Mouse (Mus musculus) cerebellum, adult 9-11 months (tissue): Measurements from ENCODE around the gene Usp24.
A peak's percentile ranks its signal among the peaks of the same experiment; 100 is the strongest.
"Not testable (repeated sequence)": the region's sequence is repeated elsewhere in the genome, so short reads cannot be mapped to it uniquely, and the experiment has no call there.

Experiments
- DNase-seq: peaks from one replicate; pipeline ENCODE4 v3.0.0; 2022

Usp24 gene

GRCm38 (mm10) chr4:106322846-106323245, 6.8 kb downstream of the Usp24 start:
- DNase-seq = no peak

GRCm38 (mm10) chr4:106323318-106323717, 7.3 kb downstream of the Usp24 start:
- no peak for DNase-seq

- DNase-seq = no peak
Measured at GRCm38 (mm10) chr4:106327436-106327835, 11.4 kb downstream of the Usp24 start.

DNA sequence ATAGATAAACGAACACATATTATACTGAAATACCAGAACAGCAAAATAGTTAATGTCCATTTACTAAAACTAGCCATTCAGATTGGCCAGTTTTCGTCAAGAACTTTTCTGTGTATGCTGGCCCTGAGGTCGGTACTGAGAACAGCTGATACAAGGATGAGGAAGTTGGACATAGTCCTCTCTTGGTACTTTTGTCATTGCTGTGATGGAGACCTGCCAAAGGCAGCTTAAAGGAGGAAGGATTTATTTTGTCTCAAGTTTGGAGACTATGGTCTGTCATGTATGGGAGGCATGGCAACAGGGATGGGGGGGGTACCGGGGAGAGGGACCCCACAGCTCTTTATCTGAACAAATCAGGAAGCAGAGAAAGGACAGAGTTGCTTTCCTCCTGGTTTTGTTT, 12.7 kb downstream of the Usp24 start:
- DNase-seq = no peak

DNA sequence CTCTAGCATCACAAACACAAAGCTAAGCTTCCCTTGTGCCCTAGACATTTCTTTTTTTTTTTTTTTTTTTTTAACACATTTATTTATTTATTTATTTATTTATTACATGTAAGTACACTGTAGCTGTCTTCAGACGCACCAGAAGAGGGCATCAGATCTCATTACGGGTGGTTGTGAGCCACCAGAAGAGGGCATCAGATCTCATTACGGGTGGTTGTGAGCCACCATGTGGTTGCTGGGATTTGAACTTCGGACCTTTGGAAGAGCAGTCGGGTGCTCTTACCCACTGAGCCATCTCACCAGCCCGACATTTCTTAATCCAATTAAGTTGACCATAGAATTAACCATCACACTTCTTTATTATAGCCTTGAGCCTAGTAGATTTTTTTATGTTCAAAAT, 13.2 kb downstream of the Usp24 start:
- DNase-seq = not testable (repeated sequence)

GRCm38 (mm10) chr4:106330371-106330819, 14.4 kb downstream of the Usp24 start:
- no peak for DNase-seq

DNA sequence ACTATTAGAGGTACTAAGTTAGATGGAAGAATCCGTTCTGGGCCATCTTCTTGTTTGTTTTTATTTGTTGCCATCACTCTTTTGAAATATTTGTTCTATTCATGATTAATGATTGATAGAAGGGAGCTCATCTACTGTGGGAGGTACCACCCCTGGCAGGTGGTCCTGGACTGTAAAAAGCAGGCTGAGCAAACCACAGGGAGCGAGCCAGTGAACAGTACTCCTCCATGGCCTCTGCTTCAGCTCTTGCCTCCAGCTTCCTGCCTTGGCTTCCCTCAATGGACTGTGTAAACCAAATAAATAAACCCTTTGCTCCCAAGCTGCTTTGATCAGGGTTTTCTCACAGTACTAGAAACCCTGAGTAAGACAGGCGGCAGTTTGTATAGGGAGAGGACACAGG, 17.1 kb downstream of the Usp24 start:
- DNase-seq = no peak

GRCm38 (mm10) chr4:106333584-106333983, 17.6 kb downstream of the Usp24 start:
- DNase-seq = no peak

GRCm38 (mm10) chr4:106335858-106336257, 19.8 kb downstream of the Usp24 start:
- DNase-seq = no peak

GRCm38 (mm10) chr4:106347664-106348063, 31.7 kb downstream of the Usp24 start:
- no peak for DNase-seq

DNA sequence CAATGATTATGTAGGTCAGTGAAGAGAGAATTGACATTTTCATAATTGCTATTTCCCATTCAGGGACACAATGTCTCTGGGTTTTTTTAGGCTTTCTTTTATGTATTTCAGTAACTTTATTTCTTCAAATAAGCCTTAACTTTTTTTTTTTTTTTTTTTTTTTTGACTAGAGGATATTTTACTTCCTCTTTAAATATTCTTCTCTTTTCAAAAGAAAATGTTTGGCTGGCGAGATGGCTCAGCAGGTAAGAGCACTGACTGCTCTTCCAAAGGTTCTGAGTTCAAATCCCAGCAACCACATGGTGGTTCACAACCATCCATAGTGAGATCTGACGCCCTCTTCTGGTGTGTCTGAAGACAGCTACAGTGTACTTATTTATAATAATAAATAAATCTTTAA, 39.0 kb downstream of the Usp24 start:
- DNase-seq = not testable (repeated sequence)

- DNase-seq = no peak
Measured at GRCm38 (mm10) chr4:106370013-106370412, 54.0 kb downstream of the Usp24 start.

- peak; percentile 68 for DNase-seq
Measured at GRCm38 (mm10) chr4:106375857-106376256, 59.8 kb downstream of the Usp24 start.

GRCm38 (mm10) chr4:106378839-106379572, 63.0 kb downstream of the Usp24 start:
- DNase-seq = no peak

DNA sequence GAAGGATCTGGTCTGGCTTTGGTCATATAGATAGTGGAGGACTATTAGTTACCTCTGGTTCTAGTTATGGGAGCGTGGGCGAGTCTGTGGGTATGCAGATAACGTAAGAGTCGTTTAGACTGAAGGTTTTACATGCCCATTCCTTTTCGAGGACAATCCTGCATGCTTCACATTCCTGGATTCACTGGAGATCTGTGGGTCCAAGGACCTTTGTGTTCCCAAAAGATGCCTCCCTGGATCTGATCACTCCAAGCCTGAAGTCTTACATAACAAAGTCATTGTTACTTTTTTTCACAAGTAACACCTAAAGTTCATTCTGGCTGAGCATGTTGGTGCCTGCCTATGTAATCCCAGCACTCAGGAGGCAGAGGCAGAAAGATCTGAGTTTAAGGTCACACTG, 65.1 kb downstream of the Usp24 start:
- no peak for DNase-seq

- DNase-seq = no peak
Measured at GRCm38 (mm10) chr4:106389908-106390307, 73.9 kb downstream of the Usp24 start.

- DNase-seq = no peak
Measured at GRCm38 (mm10) chr4:106409621-106410020, 93.6 kb downstream of the Usp24 start.

DNA sequence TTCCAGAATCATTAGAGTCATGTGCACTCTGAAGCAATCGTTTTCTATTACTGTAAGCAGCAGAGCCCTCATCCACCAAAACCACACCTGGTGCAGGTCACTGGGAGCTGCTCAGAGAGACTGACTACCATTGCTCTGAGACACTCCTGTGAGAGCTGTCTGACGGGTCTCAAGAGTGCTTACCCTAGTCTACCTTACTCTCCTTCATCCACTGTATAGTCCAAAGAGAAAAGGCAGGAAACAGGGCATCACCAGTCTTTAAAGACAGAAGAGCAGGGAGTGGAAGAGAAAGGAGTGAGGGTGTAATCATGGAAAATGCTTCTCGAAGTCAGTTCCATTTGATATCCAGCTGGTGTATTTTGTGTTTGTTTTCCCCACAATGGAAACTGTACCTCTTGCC, 103.2 kb downstream of the Usp24 start:
- DNase-seq = no peak

GRCm38 (mm10) chr4:106419791-106420190, 103.8 kb downstream of the Usp24 start:
- DNase-seq = no peak

DNA sequence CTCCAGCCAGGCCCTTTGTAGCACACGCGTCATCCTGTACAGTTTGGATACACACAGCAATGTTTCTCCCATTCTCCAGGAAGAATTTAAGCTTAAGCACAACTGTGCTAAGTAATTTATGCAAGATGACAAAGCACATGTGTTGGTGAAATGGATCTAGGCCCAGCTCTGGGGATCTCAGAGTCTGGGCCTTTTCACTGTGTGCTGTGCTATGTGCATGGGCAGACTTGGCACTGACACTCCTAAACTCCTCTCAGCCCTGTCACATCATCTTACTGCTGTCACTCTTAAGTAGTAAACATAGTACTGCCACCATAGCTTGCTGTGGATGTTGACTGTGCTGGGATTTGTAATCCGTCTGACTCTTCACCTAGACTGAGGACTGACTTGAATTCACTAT, 106.6 kb downstream of the Usp24 start:
- no peak for DNase-seq

DNA sequence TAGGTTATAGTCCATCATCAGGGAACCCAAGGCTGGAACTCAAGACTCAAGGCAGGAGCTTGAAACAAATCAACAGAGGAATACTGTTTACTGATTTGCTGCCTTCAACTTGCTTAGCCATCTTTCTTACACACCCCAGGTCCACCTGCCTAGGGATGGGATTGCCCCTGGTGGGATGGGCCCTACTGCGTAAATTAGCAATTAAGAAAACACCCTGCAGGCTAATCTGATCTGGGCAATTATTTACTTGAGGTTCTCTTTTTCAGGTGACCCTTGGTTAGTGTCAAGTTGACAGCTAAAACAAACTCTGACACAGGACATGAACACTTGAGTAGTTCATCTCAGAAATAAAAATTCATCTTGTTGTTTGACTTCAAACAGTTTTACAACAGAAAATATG, 108.5 kb downstream of the Usp24 start:
- no peak for DNase-seq

DNA sequence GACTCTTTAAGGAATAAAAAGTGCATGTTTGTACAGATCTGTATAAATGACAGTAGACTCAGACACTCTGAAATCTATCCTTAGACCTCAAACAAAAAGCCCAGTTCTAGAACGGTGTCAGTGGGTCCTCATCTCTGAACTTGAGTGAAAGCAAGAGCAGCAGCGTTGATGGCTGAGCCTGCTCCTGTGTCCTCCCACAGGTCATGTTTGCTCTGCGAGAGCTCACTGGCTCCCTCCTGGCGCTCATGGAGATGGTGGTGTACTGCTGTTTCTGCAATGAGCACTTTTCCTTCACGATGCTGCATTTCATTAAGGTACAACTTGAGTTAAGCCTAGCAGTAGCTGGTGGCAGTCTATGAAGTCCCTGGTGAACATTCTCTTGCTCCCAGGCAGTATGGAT, 110.3 kb downstream of the Usp24 start:
- DNase-seq = no peak

- DNase-seq = no peak
Measured at GRCm38 (mm10) chr4:106428616-106429015, 112.6 kb downstream of the Usp24 start.

- no peak for DNase-seq
Measured at GRCm38 (mm10) chr4:106429106-106429505, 113.1 kb downstream of the Usp24 start.

GRCm38 (mm10) chr4:106430431-106430830, 114.4 kb downstream of the Usp24 start:
- DNase-seq = no peak
